In the genomic region with DNA sequence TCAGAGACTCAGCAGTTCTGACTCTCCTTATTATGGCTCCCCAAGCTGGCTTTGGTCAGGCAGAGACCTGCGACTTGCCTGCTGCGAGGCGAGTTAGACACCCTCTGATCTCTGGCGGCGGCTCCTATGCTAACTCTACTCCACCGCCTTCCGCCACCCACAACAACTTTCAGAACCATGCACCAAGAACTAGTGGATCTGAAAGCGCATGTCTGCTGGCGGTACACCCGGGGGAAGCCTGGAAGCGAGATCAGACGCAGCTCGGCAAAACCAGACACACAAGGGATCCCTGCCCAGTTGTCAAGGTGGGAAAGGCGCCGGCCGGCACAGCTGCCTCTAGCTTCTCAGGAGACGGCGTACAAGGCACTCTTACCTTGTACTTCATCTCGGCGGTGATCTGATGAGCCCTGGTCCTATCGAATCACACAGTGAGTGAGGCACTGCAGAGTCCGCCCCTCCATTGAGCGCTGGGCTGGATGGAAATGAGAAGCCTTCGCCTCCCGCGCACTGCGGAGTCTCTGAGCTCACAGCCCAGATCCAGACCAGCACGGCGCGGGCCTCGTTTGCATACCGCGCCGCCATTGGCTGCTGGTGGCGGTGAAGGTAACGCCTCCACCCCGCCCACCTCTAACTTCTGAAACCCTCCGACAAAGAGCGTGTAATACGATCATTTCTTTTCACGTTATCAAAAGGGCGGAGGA, we compare ENCODE assay signal across 8 mouse cellular contexts.
A peak's percentile ranks its signal among the peaks of the same experiment; 100 is the strongest.
DNase-seq lines count a peak whose midpoint lies in the region; ATAC-seq and TF ChIP-seq lines count a peak whose summit lies in the region.

No protein-coding gene starts in this region.

- H3K9ac ChIP-seq in ES-Bruce4 (ENCODE audit: low read depth, poor library complexity, severe bottlenecking): peak overlapping the region; percentile 49
- H3K9ac ChIP-seq in forebrain, embryonic 12.5 days: peak overlapping the region; percentile 76
- H3K9ac ChIP-seq in heart, postnatal 0 days (replicated peaks; ENCODE audit: low read depth, low read length): peak overlapping the region; percentile 94
- peak overlapping the region; percentile 33; the same call in 1 of the 2 replicates for H3K9ac ChIP-seq in liver, embryonic 15.5 days
- H3K9ac ChIP-seq in neural tube, embryonic 11.5 days (ENCODE audit: low read length): peak overlapping the region; percentile 77
- peak overlapping the region; percentile 79 for H3K9ac ChIP-seq in stomach, embryonic 16.5 days (ENCODE audit: low read length)

- H3K9me3 ChIP-seq in ES-Bruce4 (replicated peaks; ENCODE audit: control insufficient read depth, insufficient read depth, low read length, poor library complexity, severe bottlenecking): no peaks in the 10 kb centered on the region
- H3K9me3 ChIP-seq in forebrain, embryonic 12.5 days: no peaks in the 10 kb centered on the region
- H3K9me3 ChIP-seq in heart, postnatal 0 days (replicated peaks; ENCODE audit: control insufficient read depth, low read length): no peaks in the 10 kb centered on the region
- no peaks in the 10 kb centered on the region for H3K9me3 ChIP-seq in liver, embryonic 15.5 days (replicated peaks)
- no peaks in the 10 kb centered on the region for H3K9me3 ChIP-seq in neural tube, embryonic 11.5 days (ENCODE audit: control insufficient read depth, low read length)
- H3K9me3 ChIP-seq in stomach, embryonic 16.5 days (replicated peaks; ENCODE audit: control insufficient read depth, low read length): no peaks in the 10 kb centered on the region

- H3K4me1 ChIP-seq in ES-Bruce4 (ENCODE audit: control insufficient read depth, insufficient read depth, low read length): no peaks in the 10 kb centered on the region
- H3K4me1 ChIP-seq in forebrain, embryonic 12.5 days: peaks cover 54% of the 10 kb centered on the region
- peaks cover 31% of the 10 kb centered on the region for H3K4me1 ChIP-seq in heart, postnatal 0 days (ENCODE audit: control insufficient read depth, insufficient read depth)
- H3K4me1 ChIP-seq in liver, embryonic 15.5 days (replicated peaks): peaks cover 20% of the 10 kb centered on the region; the same call in 1 of the 2 replicates
- peaks cover 30% of the 10 kb centered on the region for H3K4me1 ChIP-seq in neural tube, embryonic 11.5 days (ENCODE audit: control insufficient read depth, insufficient read depth, low read length)
- H3K4me1 ChIP-seq in stomach, embryonic 16.5 days (ENCODE audit: control insufficient read depth, insufficient read depth, low read length): peaks cover 29% of the 10 kb centered on the region

- H3K27ac ChIP-seq in ES-Bruce4 (ENCODE audit: insufficient read depth, low read length): no peak overlapping the region
- H3K27ac ChIP-seq in forebrain, embryonic 12.5 days: peak overlapping the region; percentile 92
- H3K27ac ChIP-seq in heart, postnatal 0 days (ENCODE audit: low read depth): peak overlapping the region; percentile 97
- peak overlapping the region; percentile 46; the same call in 1 of the 2 replicates for H3K27ac ChIP-seq in liver, embryonic 15.5 days (replicated peaks)
- peak overlapping the region; percentile 92 for H3K27ac ChIP-seq in neural tube, embryonic 11.5 days (ENCODE audit: low read depth, low read length)
- peak overlapping the region; percentile 96 for H3K27ac ChIP-seq in stomach, embryonic 16.5 days (ENCODE audit: low read length)

- peaks cover 7% of the 10 kb centered on the region for H3K27me3 ChIP-seq in ES-Bruce4 (ENCODE audit: control insufficient read depth, insufficient read depth, low read length, poor library complexity, severe bottlenecking)
- no peaks in the 10 kb centered on the region for H3K27me3 ChIP-seq in forebrain, embryonic 12.5 days
- no peaks in the 10 kb centered on the region for H3K27me3 ChIP-seq in heart, postnatal 0 days (ENCODE audit: control insufficient read depth, insufficient read depth, low read length)
- H3K27me3 ChIP-seq in liver, embryonic 15.5 days: peaks cover 49% of the 10 kb centered on the region
- H3K27me3 ChIP-seq in neural tube, embryonic 11.5 days (ENCODE audit: control insufficient read depth, insufficient read depth, low read length): no peaks in the 10 kb centered on the region
- no peaks in the 10 kb centered on the region for H3K27me3 ChIP-seq in stomach, embryonic 16.5 days (ENCODE audit: control insufficient read depth, insufficient read depth, low read length)

- peak; percentile 85 for DNase-seq in c-Kit-positive CD71-positive TER-119-positive erythroid progenitor cells, embryonic 14.5 days (ENCODE audit: low spot score)
- peak; percentile 95 for DNase-seq in heart, postnatal 0 days (ENCODE audit: low spot score)
- peak; percentile 97 for DNase-seq in kidney, postnatal 36 days
- DNase-seq in neural tube, embryonic 11.5 days (ENCODE audit: low spot score): peak; percentile 96

- TF ChIP-seq CTCF in ES-Bruce4 (IDR thresholded peaks at IDR 0.05; ENCODE audit: low read depth, low read length): no peak
- TF ChIP-seq CTCF in heart, postnatal 0 days (IDR thresholded peaks at IDR 0.05; ENCODE audit: low read depth): no peak

- no peak for TF ChIP-seq POLR2A in ES-Bruce4 (IDR thresholded peaks at IDR 0.05; ENCODE audit: insufficient read depth, low read length)

- peak; percentile 98 for ATAC-seq in forebrain, embryonic 12.5 days (ENCODE audit: low FRiP score)
- peak; percentile 98 for ATAC-seq in heart, postnatal 0 days (ENCODE audit: insufficient read depth, low read depth)
- ATAC-seq in liver, embryonic 15.5 days (ENCODE audit: insufficient read depth): peak; percentile 98
- ATAC-seq in neural tube, embryonic 11.5 days (ENCODE audit: insufficient read depth, low FRiP score, low TSS enrichment): peak; percentile 96
- peak; percentile 98 for ATAC-seq in stomach, embryonic 16.5 days (ENCODE audit: insufficient read depth, low FRiP score)

- WGBS in forebrain, embryonic 12.5 days: under 1% methylated on average over 42 of the region's 42 CpGs
- under 1% methylated on average over 42 of the region's 42 CpGs for WGBS in heart, postnatal 0 days
- under 1% methylated on average over 42 of the region's 42 CpGs for WGBS in liver, embryonic 15.5 days (ENCODE audit: insufficient replicate concordance)
- under 1% methylated on average over 42 of the region's 42 CpGs for WGBS in neural tube, embryonic 11.5 days
- WGBS in stomach, embryonic 16.5 days: under 1% methylated on average over 42 of the region's 42 CpGs

- peak overlapping the region; percentile 76 for H3K4me2 ChIP-seq in forebrain, embryonic 12.5 days
- peak overlapping the region; percentile 81 for H3K4me2 ChIP-seq in heart, postnatal 0 days (ENCODE audit: low read depth, low read length)
- H3K4me2 ChIP-seq in liver, embryonic 15.5 days: peak overlapping the region; percentile 69
- peak overlapping the region; percentile 67 for H3K4me2 ChIP-seq in neural tube, embryonic 11.5 days (ENCODE audit: low read depth)
- peak overlapping the region; percentile 75 for H3K4me2 ChIP-seq in stomach, embryonic 16.5 days (ENCODE audit: low read depth, low read length)

- no peaks in the 10 kb centered on the region for H3K36me3 ChIP-seq in ES-Bruce4 (ENCODE audit: control insufficient read depth, insufficient read depth, low read length, poor library complexity, severe bottlenecking)
- no peaks in the 10 kb centered on the region for H3K36me3 ChIP-seq in forebrain, embryonic 12.5 days (replicated peaks)
- H3K36me3 ChIP-seq in heart, postnatal 0 days (replicated peaks; ENCODE audit: control insufficient read depth, insufficient read depth, low read length): no peaks in the 10 kb centered on the region
- no peaks in the 10 kb centered on the region for H3K36me3 ChIP-seq in liver, embryonic 15.5 days (replicated peaks)
- no peaks in the 10 kb centered on the region for H3K36me3 ChIP-seq in neural tube, embryonic 11.5 days (ENCODE audit: control insufficient read depth, insufficient read depth, low read length)
- no peaks in the 10 kb centered on the region for H3K36me3 ChIP-seq in stomach, embryonic 16.5 days (ENCODE audit: control insufficient read depth, insufficient read depth, low read length)

- peak overlapping the region; percentile 75 for H3K4me3 ChIP-seq in ES-Bruce4 (ENCODE audit: low read depth, low read length)
- peak overlapping the region; percentile 58 for H3K4me3 ChIP-seq in forebrain, embryonic 12.5 days (replicated peaks)
- H3K4me3 ChIP-seq in heart, postnatal 0 days (ENCODE audit: low read depth, low read length): peak overlapping the region; percentile 87
- H3K4me3 ChIP-seq in liver, embryonic 15.5 days (replicated peaks): peak overlapping the region; percentile 56
- peak overlapping the region; percentile 76 for H3K4me3 ChIP-seq in neural tube, embryonic 11.5 days (ENCODE audit: low read depth, low read length)
- H3K4me3 ChIP-seq in stomach, embryonic 16.5 days (replicated peaks; ENCODE audit: low read length): peak overlapping the region; percentile 66

- 0 out of 2 replicates have a peak, but pooled peaks have one; percentile 22 for TF ChIP-seq EP300 in ES-Bruce4 (IDR thresholded peaks at IDR 0.05; ENCODE audit: insufficient read depth, low read depth, low read length)
- TF ChIP-seq EP300 in heart, postnatal 0 days (IDR thresholded peaks at IDR 0.05; ENCODE audit: low read depth): no peak

Comparison
In these comparisons a context has a peak if more than half of its experiments do, and no peak if none do; other contexts are left out.
1. H3K9ac ChIP-seq: peak in every context shown above with its lines; median percentile 94 in heart, postnatal 0 days; 79 in stomach, embryonic 16.5 days; 77 in neural tube, embryonic 11.5 days; 76 in forebrain, embryonic 12.5 days; 49 in ES-Bruce4; 33 in liver, embryonic 15.5 days.